Mouse (Mus musculus): ENCODE data around the gene Gm11634. TPM values are rescaled to one million over a fixed set of nuclear protein-coding genes. Genes with fewer than 3 reads are reported as not detected.
"Not testable (repeated sequence)": the region's sequence is repeated elsewhere in the genome, so short reads cannot be mapped to it uniquely, and the experiment has no call there.

Gene Gm11634
- not detected in 2 replicates for polyA plus RNA-seq (2016; fragmentation: Nextera tagmentation; extraction: Ambion mirVana)

DNA sequence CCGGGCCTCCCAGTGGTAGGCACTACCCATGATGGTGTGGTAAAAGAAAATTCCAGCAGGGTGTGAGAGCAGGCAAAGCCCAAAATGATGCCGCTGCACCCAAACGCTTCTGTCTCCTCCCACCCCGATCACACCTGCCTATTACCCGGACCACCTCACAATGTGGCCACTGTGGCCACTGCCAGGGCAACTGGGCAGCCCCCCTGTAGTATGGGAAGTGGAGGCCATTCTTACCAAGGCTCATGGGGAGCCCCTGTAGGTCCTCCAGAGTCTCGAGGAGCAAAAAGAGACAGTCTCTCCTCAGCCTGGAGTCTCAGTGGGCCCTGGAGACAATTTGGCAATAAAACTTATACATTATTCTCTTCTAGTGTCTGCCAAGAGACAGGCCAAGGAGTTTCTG lies at the start of gene Gm11634:
TSS of gene Gm11634 (minus strand) at position 101 of the 400 bp plus-strand sequence.
- ATAC-seq (ENCODE audit: low FRiP score) = no peak
- 80% methylated on average over 6 of the region's 6 CpGs for WGBS
- Histone ChIP-seq H3K9ac (peak within 1 kb of the TSS; percentile 3; the same call in 1 of the 2 replicates), H3K27me3 (peaks cover 5% of the 10 kb centered on the region; the same call in 1 of the 2 replicates), H3K4me3 (replicated peaks) (no peak within 1 kb of the TSS), H3K36me3 (replicated peaks) (no peaks in the 10 kb centered on the region), H3K4me2 (no peak within 1 kb of the TSS), H3K27ac (no peak within 1 kb of the TSS), H3K4me1 (no peaks in the 10 kb centered on the region), H3K9me3 (no peaks in the 10 kb centered on the region)

DNA sequence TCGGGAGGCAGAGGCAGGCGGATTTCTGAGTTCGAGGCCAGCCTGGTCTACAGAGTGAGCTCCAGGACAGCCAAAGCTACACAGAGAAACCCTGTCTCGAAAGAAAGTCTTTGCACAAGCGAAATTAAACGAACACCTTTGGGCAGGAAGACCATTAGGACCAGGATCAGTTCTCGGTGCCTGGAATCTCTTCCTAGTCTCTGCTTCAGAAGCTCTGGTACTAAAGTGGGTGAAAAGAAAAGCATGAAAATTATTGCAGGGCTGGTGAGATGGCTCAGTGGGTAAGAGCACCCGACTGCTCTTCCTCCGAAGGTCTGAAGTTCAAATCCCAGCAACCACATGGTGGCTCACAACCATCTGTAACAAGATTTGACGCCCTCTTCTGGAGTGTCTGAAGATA lies 48.0 kb upstream of the Gm11634 start:
- not testable (repeated sequence) for H3K27me3 ChIP-seq; H3K4me3 ChIP-seq (replicated peaks); H3K4me1 ChIP-seq; H3K9me3 ChIP-seq; H3K27ac ChIP-seq; ATAC-seq (ENCODE audit: low FRiP score); H3K4me2 ChIP-seq; H3K36me3 ChIP-seq (replicated peaks); H3K9ac ChIP-seq
- WGBS = 90% methylated on average over 10 of the region's 10 CpGs

DNA sequence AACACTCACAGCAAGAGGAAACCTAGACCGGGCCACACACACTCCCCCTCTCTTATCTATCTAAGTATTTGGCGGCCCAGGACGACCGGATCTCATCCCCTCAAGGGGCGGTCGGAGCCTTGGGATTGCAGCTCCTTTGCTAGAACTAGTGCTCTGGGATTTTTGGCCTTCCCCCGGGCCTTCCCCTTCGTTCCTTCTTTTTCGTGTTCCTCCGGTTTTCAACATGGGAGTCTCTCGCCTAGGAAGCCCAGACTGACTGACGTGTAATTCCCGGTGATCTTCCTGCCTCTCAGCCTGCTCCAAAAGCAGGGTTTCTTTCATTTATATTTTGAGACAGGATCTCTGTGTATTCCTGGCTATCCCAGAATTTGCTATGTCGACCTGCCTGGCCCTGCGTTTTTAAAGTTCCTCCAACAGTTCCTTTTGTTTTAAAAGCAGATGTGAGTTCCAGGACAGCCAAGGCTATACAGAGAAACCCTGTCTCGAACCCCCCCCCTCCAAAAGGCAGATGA lies 47.3 kb upstream of the Gm11634 start:
- Histone ChIP-seq H3K27ac (peak overlapping the region; percentile 93), H3K4me3 (replicated peaks) (peak overlapping the region; percentile 29), H3K4me2 (peak overlapping the region; percentile 48), H3K9ac (peak overlapping the region; percentile 44)
- ATAC-seq (ENCODE audit: low FRiP score); H3K36me3 ChIP-seq (replicated peaks); H3K4me1 ChIP-seq; H3K9me3 ChIP-seq; H3K27me3 ChIP-seq: not testable (repeated sequence)
- 13% methylated on average over 16 of the region's 16 CpGs for WGBS

DNA sequence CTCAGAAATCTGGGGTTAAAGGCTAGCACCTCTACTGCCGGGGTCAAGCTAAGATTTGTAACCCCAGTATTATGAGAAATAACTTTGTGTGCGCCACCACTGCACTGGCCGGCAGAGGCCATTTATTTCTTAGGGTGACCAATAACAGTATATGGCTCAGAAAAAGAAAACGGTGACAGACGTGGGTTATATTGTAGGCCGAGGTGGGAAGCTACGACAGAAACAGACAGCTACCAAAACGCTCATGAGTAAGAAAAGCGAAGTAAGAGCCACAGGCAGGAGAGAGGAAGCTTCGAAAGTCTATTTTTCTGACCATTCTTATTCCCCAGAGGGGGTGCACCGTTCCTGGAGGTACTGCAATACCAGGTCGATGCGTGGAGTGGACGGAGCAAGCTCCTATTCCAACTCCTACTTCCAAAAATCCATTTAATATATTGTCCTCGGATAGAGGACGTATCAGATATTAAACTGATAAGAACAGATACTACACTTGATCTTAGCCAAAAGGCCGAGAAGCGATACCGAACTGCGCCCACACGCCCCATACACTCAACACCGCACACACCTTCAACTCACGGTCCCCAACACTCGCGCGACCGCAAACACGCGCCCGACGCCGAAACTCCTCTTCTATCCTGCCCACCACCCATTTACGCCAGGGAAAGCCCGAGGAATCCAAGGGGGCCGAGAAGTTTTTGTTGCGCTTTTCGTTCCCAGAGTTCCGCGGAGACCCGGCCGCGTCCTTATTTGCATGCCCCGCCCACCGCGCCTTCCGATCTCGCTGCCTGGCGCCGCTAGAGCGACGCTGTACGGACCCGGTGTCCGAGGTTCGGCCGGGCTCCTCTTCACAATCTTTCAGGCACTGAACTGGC lies 46.6 kb upstream of the Gm11634 start:
- not testable (repeated sequence) for H3K9me3 ChIP-seq; H3K27me3 ChIP-seq; H3K4me1 ChIP-seq; H3K36me3 ChIP-seq (replicated peaks)
- under 1% methylated on average over 43 of the region's 56 CpGs for WGBS
- Histone ChIP-seq H3K27ac (peak overlapping the region; percentile 93), H3K9ac (peak overlapping the region; percentile 44), H3K4me2 (peak overlapping the region; percentile 48), H3K4me3 (replicated peaks) (peak overlapping the region; percentile 29)
- peak; percentile 83 for ATAC-seq (ENCODE audit: low FRiP score)

DNA sequence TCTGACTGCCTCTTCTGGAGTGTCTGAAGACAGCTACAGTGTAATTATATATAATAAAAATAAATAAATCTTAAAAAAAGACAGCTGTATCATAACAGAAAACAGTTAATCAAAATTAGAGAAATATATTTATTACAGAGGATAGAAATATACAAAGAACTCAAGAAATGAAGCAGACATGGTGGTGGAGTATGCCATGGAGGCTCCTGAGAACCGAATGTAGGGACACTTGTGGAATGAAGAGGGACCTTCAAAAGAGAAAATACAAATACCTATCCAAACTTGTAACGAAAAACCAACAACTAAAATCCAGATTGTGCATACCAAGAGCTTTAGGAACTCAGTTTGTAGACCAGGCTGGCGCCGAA lies 46.0 kb upstream of the Gm11634 start:
- 0% methylated on average over 4 of the region's 4 CpGs for WGBS

DNA sequence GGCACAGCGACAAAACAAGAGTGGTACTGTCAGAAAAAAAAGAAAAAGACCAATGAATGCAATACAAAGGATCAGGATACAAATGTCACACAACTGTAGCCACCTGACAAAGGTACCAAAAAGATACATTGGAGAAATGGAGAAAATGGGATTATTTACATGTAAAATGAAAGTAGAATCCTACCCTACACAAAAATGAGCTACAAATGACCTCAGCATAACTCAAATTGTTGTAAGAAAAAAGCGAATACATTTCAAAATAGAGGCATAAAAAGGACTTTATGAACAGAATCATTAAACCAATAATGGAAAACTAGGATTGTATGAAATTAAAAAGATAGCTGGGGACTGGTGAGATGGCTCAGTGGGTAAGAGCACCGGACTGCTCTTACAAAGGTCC lies 45.5 kb upstream of the Gm11634 start:
- H3K9me3 ChIP-seq = no peaks in the 10 kb centered on the region
- H3K27me3 ChIP-seq = no peaks in the 10 kb centered on the region
- no peak overlapping the region for H3K27ac ChIP-seq
- no peak overlapping the region for H3K4me3 ChIP-seq (replicated peaks)
- peaks cover 9% of the 10 kb centered on the region for H3K4me1 ChIP-seq
- ATAC-seq (ENCODE audit: low FRiP score) = no peak
- no peak overlapping the region for H3K4me2 ChIP-seq
- WGBS = 51% methylated on average over 3 of the region's 3 CpGs
- H3K9ac ChIP-seq = no peak overlapping the region
- H3K36me3 ChIP-seq (replicated peaks) = no peaks in the 10 kb centered on the region

More for the DNA sequence above, 46.0 kb upstream of the Gm11634 start:
- H3K4me3 ChIP-seq (replicated peaks); H3K36me3 ChIP-seq (replicated peaks); H3K9me3 ChIP-seq; H3K9ac ChIP-seq; H3K4me2 ChIP-seq; ATAC-seq (ENCODE audit: low FRiP score); H3K4me1 ChIP-seq; H3K27me3 ChIP-seq: not testable (repeated sequence)
- H3K27ac ChIP-seq = peak overlapping the region; percentile 66; the same call in 1 of the 2 replicates

DNA sequence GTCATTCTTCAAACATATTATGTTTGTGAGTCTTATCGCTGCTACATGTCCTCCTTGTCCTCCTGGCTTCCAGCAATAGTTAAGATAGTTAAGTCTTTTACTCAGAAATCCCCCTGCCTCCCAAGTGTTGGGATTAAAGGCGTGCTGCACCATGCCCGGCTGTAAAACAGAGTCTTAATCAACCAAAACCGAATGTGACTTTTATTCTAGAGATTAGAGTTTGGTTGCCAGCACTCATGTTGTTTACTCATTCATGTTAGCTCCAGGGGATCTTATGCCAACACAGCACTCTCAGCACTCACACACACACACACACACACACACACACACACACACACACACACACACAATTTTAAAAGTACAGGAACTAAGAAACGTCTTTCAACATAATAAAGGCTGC lies 43.9 kb upstream of the Gm11634 start:
- Histone ChIP-seq H3K4me3 (replicated peaks) (no peak overlapping the region), H3K4me2 (no peak overlapping the region), H3K9ac (no peak overlapping the region), H3K4me1 (peaks cover 9% of the 10 kb centered on the region), H3K36me3 (replicated peaks) (no peaks in the 10 kb centered on the region), H3K27ac (no peak overlapping the region), H3K27me3 (no peaks in the 10 kb centered on the region), H3K9me3 (no peaks in the 10 kb centered on the region)
- 41% methylated on average over 5 of the region's 5 CpGs for WGBS
- ATAC-seq (ENCODE audit: low FRiP score) = no peak

DNA sequence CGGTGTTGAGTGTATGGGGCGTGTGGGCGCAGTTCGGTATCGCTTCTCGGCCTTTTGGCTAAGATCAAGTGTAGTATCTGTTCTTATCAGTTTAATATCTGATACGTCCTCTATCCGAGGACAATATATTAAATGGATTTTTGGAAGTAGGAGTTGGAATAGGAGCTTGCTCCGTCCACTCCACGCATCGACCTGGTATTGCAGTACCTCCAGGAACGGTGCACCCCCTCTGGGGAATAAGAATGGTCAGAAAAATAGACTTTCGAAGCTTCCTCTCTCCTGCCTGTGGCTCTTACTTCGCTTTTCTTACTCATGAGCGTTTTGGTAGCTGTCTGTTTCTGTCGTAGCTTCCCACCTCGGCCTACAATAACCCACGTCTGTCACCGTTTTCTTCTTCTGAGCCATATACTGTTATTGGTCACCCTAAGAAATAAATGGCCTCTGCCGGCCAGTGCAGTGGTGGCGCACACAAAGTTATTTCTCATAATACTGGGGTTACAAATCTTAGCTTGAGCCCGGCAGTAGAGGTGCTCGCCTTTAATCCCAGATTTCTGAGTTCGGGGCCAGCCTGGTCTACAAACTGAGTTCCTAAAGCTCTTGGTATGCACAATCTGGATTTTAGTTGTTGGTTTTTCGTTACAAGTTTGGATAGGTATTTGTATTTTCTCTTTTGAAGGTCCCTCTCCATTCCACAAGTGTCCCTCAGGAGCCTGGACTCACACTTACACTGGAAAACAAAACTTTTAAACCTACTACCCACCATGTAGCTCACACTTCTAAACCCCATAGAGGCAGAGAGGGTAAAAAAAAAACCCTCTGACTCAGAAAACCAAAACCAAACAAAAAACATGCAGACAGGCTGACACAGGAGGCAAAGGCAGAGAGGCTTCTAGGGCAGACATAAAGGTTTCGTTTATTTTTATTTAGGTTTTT lies 42.9 kb upstream of the Gm11634 start:
- H3K9ac ChIP-seq = peak overlapping the region; percentile 55; the same call in 1 of the 2 replicates
- not testable (repeated sequence) for H3K4me3 ChIP-seq (replicated peaks)

DNA sequence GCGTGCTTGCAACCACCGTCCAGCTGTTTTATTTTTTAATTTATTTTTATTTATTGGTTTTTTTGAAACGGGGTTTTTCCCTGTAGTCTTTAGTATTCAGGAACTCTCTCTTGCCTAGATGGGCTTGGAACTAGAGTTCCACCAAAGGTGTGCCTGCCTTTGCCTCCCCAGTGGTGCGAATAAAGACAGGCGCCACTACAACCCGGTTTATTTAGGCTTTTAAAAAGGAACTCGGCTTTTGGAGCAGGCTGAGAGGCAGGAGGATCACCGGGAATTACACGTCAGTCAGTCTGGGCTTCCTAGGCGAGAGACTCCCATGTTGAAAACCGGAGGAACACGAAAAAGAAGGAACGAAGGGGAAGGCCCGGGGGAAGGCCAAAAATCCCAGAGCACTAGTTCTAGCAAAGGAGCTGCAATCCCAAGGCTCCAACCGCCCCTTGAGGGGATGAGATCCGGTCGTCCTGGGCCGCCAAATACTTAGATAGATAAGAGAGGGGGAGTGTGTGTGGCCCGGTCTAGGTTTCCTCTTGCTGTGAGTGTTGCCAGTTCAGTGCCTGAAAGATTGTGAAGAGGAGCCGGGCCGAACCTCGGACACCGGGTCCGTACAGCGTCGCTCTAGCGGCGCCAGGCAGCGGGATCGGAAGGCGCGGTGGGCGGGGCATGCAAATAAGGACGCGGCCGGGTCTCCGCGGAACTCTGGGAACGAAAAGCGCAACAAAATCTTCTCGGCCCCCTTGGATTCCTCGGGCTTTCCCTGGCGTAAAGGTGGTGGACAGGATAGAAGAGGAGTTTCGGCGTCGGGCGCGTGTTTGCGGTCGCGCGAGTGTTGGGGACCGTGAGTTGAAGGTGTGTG lies 42.0 kb upstream of the Gm11634 start:
- 5% methylated on average over 53 of the region's 53 CpGs for WGBS
- H3K27me3 ChIP-seq; H3K36me3 ChIP-seq (replicated peaks); H3K4me1 ChIP-seq; H3K9me3 ChIP-seq: not testable (repeated sequence)
- Histone ChIP-seq H3K4me2 (peak overlapping the region; percentile 50), H3K9ac (peak overlapping the region; percentile 55; the same call in 1 of the 2 replicates), H3K27ac (peak overlapping the region; percentile 81), H3K4me3 (replicated peaks) (peak overlapping the region; percentile 35)
- ATAC-seq (ENCODE audit: low FRiP score) = peak; percentile 81

More for the DNA sequence above, 42.9 kb upstream of the Gm11634 start:
- H3K4me1 ChIP-seq; H3K9me3 ChIP-seq; H3K27me3 ChIP-seq; H3K4me2 ChIP-seq; H3K36me3 ChIP-seq (replicated peaks): not testable (repeated sequence)
- H3K27ac ChIP-seq = peak overlapping the region; percentile 81
- 7% methylated on average over 14 of the region's 26 CpGs for WGBS
- ATAC-seq (ENCODE audit: low FRiP score) = peak; percentile 83

DNA sequence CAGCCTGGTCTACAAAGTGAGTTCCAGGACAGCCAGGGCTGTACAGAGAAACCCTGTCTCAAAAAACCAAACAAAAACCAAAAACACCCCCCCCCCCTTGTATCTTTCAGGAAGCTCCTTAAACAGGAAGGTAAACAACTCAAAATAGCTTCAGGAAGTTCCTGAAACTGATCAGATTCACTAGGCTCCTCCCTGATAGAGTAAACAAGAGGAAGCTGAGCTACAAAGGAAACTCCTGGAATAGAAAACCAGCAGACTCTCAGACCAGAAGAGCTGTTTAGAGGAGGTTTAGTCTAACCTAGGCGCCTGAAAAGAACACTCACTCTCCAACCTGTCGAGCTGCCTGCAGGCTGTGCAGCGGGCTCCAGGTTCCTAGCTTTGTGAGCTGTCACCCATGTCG lies 40.7 kb upstream of the Gm11634 start:
- no peak overlapping the region for H3K9ac ChIP-seq
- H3K4me1 ChIP-seq = peaks cover 6% of the 10 kb centered on the region; the same call in 1 of the 2 replicates
- no peak overlapping the region for H3K4me3 ChIP-seq (replicated peaks)
- WGBS = 85% methylated on average over 4 of the region's 4 CpGs
- H3K36me3 ChIP-seq (replicated peaks) = peaks cover 12% of the 10 kb centered on the region
- H3K27ac ChIP-seq = no peak overlapping the region
- H3K4me2 ChIP-seq = no peak overlapping the region
- H3K9me3 ChIP-seq = no peaks in the 10 kb centered on the region
- ATAC-seq (ENCODE audit: low FRiP score) = no peak
- no peaks in the 10 kb centered on the region for H3K27me3 ChIP-seq

DNA sequence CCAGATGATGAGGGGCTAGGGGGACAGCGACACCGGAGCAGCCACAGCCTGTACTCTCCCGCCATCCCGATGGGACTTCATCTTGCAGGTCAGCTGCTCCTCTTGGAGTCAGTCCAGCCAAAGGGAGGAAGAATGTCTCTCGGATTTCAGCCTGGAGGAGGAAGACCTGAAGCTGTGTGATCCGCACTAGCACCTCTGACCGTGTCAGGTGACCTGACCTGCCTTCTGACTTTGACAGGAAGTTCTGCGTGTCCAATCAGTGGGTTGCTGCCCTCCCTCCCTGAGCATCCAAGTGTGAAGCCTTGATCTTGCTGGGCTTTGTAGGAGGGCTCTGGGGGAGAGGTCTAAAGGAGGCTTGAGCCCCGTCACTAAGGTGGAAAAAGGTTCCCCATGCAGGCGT lies 36.6 kb upstream of the Gm11634 start:
- H3K27ac ChIP-seq = no peak overlapping the region
- no peaks in the 10 kb centered on the region for H3K27me3 ChIP-seq
- peaks cover 27% of the 10 kb centered on the region for H3K36me3 ChIP-seq (replicated peaks)
- no peak overlapping the region for H3K9ac ChIP-seq
- H3K4me3 ChIP-seq (replicated peaks) = no peak overlapping the region
- H3K4me2 ChIP-seq = no peak overlapping the region
- WGBS = 82% methylated on average over 10 of the region's 10 CpGs
- ATAC-seq (ENCODE audit: low FRiP score) = no peak
- no peaks in the 10 kb centered on the region for H3K9me3 ChIP-seq
- no peaks in the 10 kb centered on the region for H3K4me1 ChIP-seq
